Mouse (Mus musculus) cerebellum, postnatal 14 days (tissue): ENCODE results near the gene Atg101.

ENCODE experiments used
- DNase-seq, 2 experiments: peaks; one replicate each; pipeline ENCODE4 v3.0.0; 2021; ENCODE audit warnings: mixed read lengths in 2 of 2

The Atg101 gene

GRCm38 (mm10) chr15:101287361-101287760 lies 3.3 kb downstream of the Atg101 start:
- DNase-seq: no peak

GRCm38 (mm10) chr15:101290354-101290753 lies 6.3 kb downstream of the Atg101 start:
- DNase-seq: no peak

- DNase-seq: no peak
Measured at GRCm38 (mm10) chr15:101292012-101292411, 7.9 kb downstream of the Atg101 start.

DNA sequence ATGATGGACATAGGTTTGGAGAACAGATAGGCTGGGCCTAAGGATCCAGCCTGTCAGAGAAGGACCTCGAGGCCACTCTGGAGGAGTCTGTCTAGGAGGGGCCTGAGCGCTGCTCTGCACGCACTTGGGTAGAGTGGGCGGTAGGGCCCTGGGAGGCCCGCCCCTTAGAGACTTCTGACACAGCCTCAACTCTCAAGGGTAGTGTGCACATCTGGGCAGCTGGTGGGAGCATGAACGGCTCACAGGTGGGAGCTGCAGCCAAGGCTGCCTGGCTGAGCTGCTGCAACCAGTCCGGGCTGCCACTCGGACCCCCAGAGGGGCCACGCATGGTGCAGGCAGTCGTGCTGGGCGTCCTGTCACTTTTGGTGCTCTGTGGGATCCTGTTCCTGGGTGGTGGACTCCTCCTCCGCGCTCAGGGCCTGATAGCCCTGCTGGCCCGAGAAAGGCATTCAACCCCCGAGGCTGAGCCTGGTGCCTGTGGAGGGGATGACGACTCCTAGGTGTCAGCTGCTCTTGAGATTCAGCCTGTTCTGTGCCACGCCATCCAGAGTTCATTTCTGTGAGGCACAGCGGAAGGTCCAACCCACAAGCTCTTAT lies 9.1 kb downstream of the Atg101 start, which contains the start of gene 6030408B16Rik:
TSS of gene 6030408B16Rik (plus strand) at position 188 of the 597 bp plus-strand sequence.
- no peak for DNase-seq

- no peak for DNase-seq
Measured at GRCm38 (mm10) chr15:101294028-101294894, 10.2 kb downstream of the Atg101 start.

DNA sequence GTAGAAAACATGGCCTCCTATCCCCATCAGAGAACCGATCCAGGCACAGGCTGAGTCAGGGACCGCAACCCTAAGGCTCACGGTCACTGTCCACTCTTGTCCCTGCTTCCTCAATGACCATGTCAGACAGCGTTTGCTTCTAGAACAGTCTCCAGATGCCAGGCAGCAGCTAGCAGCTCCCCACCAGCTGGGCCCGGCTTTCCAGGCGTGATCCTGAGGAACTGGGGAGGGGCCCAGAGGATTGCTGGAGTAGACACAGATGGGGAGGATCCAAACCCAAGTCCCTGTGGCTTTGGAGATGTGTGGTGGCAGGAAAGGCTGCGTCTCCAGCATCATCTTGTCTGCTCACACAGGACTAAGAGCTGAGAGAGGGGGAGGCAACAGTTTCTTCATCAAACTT lies 11.0 kb downstream of the Atg101 start:
- no peak for DNase-seq

DNA sequence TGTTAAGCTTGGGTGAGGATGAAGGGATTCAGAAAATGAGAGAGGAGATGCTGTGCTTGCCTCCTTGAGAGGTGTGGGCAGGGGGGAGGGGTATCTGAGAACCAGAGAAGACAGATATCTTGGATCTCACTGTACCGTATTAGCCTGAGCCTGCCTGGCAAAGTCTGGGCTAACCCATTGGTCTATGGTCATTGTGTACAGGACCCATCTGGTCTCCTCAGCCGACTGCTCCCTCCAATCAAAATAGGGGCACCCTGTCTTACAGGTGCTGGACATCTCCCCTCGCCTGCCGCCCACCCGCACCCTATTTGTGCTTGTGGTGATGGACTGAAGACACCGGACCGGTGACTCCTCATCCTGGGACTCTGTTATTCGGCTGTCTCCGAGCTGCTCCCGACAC lies 11.5 kb downstream of the Atg101 start:
- no peak for DNase-seq

DNA sequence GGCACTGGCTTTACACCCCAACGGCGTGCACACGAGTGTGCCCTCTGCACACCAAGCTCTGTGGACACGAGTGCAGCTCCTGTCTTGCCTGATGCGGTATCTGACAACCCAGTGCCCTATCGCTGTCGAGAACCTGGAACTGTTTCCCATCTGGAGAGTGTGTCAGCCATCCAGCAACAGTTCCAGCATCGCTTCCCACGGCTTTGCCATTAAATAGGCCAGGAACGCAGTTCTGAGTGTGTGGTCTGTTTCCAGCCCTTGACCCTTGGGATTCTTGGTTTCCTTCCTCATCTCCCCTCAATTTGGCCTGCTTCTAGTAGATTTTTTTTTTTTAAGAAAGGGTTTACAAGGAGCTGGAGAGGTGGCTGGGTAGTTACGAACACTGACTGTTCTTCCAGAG lies 12.0 kb downstream of the Atg101 start:
- no peak for DNase-seq

DNA sequence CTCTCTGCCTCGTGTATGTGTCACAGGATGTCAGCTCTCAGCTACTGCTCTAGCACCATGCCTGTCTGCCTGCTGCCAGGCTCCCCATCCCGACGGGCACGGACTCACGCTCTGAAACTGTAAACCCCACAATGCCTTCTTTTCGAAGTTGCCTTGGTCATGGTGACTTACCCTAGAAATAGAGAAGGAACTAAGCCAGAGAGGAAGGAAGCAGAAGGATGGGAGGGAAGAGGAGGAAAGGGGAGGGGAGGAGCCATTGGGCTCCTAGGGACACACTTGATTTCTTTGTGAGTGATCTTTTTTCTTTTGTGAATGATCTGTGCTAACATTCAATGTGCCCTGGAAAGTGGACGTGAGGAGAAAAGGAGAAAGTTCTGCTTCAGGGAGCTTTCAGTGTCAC lies 13.9 kb downstream of the Atg101 start:
- no peak for DNase-seq

- peak in 1 of 2 experiments; percentile 35 for DNase-seq
Measured at GRCm38 (mm10) chr15:101298550-101298949, 14.5 kb downstream of the Atg101 start.

DNA sequence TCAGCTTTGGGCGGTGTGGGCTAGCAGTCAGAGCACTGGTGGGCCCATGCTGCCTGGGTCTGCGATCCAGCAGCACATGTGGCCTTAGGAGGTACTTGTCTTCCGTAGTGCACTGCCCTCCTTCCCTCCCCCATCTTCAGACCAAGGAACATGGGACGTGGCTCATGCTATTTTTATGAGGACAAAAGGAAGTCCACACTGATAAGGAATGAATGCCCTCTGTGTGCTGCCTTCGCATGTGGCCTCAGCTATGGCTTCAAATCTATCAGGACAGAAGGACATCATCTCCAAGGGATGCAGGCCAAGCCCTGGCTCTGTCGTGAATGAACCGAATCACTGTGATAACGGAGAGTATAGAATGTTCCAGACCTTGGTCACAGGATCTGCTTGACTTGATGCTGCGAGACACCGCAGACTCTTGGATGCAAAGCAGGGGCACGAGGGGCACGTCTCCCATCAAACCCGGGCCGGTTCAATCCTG lies 15.4 kb downstream of the Atg101 start:
- DNase-seq: no peak

DNA sequence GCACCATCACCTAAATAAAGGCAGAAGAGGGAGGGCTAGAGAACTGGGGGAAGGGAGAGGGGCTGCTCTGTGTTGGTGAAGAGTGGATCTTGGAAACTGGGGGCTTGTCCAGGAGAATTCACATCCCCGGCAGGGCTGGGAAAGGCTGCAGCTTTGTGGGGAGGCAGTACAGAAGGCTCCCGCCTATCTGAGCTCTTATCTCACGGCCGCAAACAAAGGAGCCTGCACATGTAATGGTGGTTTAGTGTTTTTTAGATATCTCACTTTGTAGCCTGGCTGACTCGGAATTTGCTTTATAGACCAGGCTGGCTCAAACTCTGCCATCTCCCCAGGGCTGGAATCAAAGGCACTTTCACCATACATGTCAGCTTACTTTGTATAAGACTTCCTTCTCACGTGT lies 16.1 kb downstream of the Atg101 start:
- no peak for DNase-seq

DNA sequence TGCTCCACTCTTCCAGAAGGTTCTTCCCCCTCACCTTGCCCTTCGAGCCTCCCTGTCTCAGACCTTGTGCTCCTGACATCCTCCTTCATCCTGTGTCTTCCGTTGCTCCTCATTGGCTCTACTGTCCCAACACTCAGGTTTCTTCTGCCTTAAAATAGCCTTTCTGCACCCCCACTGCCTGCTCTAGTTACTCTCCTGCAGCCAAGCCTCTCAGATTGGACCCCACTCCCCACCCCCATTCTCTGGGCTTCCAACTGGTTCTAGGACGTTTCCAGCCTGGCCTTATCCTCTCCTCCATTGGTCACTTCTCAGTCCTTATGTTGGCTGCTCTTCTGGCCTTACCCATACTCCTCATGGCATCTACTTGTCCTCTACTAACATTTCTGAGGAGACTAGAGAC lies 18.1 kb downstream of the Atg101 start:
- DNase-seq: no peak

DNA sequence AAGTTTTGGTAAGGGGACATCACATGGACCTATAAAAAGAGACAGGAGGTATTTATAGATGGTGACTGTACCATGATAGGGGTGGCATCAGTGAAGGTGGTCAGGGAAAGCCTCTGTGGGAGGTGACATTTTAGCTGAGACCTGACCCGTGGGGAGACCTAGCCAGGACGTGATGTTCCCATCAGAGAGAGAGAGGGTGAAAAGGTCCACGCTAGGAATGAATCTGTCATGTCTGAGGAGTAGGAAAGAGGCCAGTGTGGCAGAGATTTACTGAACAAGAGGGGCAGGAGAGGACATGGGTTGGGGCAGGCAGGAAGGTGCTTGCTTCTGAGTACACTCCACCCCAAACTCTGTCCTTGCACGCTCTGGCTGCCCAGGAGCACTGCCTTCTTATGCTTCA lies 19.8 kb downstream of the Atg101 start:
- no peak for DNase-seq

- DNase-seq: no peak
Measured at GRCm38 (mm10) chr15:101306459-101306858, 22.4 kb downstream of the Atg101 start.

- DNase-seq: no peak
Measured at GRCm38 (mm10) chr15:101308440-101309348, 24.6 kb downstream of the Atg101 start.

GRCm38 (mm10) chr15:101309493-101309892 lies 25.4 kb downstream of the Atg101 start:
- DNase-seq: no peak

GRCm38 (mm10) chr15:101311087-101311770 lies 27.2 kb downstream of the Atg101 start:
- DNase-seq: peak; percentile 48 to 58

DNA sequence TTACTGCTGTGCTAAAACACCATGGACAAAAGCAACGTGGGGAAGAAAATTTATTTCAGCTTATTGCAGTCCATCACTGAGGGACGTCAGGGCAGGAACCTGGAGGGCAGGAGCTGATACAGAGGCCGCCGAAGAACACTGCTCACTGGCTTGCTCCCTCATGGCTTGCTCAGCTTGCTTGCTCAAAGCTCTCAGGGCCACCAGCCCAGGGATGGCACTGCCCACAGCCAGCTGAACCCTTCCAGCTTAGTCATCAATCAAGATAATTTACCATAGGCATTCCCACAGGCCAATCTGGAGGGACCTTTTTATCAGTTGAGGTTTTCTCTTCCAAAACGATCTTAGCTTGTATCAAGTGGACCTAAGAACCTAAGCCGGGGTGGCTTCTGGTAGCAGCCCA lies 27.9 kb downstream of the Atg101 start:
- no peak for DNase-seq

DNA sequence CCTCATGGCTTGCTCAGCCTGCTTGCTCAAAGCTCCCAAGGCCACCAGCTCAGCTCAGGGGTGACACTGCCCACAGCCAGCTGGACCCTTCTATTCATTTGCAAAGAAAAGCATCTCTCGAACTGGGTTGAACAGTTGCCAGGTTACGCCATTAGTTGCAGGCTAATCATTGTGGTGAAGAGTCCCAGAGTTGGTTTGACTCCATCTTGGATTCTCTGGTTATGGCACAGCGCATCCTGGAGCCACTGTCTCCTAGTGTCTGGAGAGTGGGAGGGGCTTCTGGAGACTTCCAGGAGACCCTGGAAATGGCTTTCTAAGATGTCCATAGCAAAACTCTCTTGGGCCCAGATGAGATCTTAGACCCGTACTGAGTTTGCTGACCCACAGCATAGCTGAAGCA lies 31.3 kb downstream of the Atg101 start:
- no peak for DNase-seq

GRCm38 (mm10) chr15:101315832-101316231 lies 31.8 kb downstream of the Atg101 start:
- DNase-seq: peak; percentile 88 to 93

GRCm38 (mm10) chr15:101316279-101316912 lies 32.3 kb downstream of the Atg101 start:
- peak in 1 of 2 experiments; percentile 27 for DNase-seq
